Mouse (Mus musculus) hematopoietic multipotent progenitor cell, adult 10-12 weeks (in vitro differentiated cells): Measurements from ENCODE around the gene Aldh3b1. TPM values are rescaled to one million over a fixed set of nuclear protein-coding genes. Genes with fewer than 3 reads are reported as not detected.

ENCODE experiments used
- polyA plus RNA-seq: library from polyadenylated mRNA; stranded (reverse); fragments of >175 nt; gene quantifications from 2 replicates; pipeline ENCODE4 v1.2.3, GENCODE M21; 2012; ENCODE audit warnings: low replicate concordance

Gene Aldh3b1
- polyA plus RNA-seq, result 12.9 and 17.0 TPM in 2 replicates

GRCm38 (mm10) chr19:3929211-3929941, at the start of gene Aldh3b1:
Gene Aldh3b1, minus strand, starts transcription at chr19:3929808.

GRCm38 (mm10) chr19:3972229-3972628, 42.6 kb upstream of the Aldh3b1 start, which contains the start of gene Aldh3b2:
Gene Aldh3b2, plus strand, starts transcription at chr19:3972328.

GRCm38 (mm10) chr19:3958470-3958869, 28.9 kb upstream of the Aldh3b1 start, which contains the start of gene Aldh3b3:
Gene Aldh3b3, plus strand, starts transcription at chr19:3958645.

DNA sequence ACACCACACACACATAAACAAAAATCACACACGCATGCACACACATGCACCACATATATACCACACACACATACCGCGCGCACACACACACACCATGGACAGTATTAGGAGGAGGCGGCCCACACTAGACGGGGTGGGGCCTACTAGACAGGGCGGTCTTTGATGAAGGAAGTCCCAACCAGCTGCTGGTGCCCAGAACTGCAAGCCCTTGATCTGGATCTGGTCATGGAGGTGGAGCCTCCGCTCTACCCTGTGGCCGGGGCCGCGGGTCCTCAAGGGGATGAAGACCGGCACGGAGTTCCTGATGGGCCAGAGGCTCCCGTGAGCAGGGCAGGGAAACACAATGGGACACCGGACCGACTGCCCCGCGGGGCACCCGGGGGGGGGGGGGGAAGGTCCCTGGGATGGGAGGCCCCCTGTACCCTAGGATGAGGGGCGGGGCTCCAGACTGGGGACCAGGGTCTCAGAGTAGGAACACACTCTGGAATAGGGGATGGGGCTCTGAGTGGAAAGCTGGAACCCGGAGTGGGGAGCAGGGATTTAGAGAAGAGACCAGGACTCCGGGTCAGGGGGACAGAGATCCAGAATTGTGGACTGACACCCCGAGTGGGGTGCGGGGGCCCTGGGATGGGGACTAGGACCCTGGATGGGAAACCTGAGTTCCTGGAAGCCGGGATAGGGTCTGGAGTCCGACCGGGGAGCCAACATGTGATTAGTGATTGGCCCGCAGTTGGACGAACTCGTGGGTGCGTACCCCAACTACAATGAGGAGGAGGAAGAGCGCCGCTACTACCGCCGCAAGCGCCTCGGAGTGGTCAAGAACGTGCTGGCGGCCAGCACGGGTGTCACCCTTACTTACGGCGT, 5.7 kb upstream of the Aldh3b1 start, which contains the start of gene Unc93b1:
Gene Unc93b1, plus strand, starts transcription at position 155 of the 864 bp plus-strand sequence.

GRCm38 (mm10) chr19:3912337-3913204, 17.0 kb downstream of the Aldh3b1 start, which contains the start of gene Ndufs8:
Gene Ndufs8, minus strand, starts transcription at chr19:3912774.

GRCm38 (mm10) chr19:3906795-3907786, 22.5 kb downstream of the Aldh3b1 start, which contains the start of gene Tcirg1:
Gene Tcirg1, minus strand, starts transcription at chr19:3907133.

Other genes starting within 250 kb of the Aldh3b1 start
- 18.0 and 21.3 TPM in 2 replicates for gene Lrp5, start 243.2 kb downstream of the Aldh3b1 start, polyA plus RNA-seq
- 1.7 and 4.1 TPM in 2 replicates for gene 1810055G02Rik, start 221.5 kb downstream of the Aldh3b1 start, polyA plus RNA-seq
- 21.5 and 25.7 TPM in 2 replicates for gene Kmt5b, start 162.4 kb downstream of the Aldh3b1 start, polyA plus RNA-seq
- gene Chka, start 78.0 kb downstream of the Aldh3b1 start, polyA plus RNA-seq, result 10.5 and 28.9 TPM in 2 replicates
- 168 and 319 TPM in 2 replicates for gene Tcirg1, start 22.7 kb downstream of the Aldh3b1 start, polyA plus RNA-seq
- 14.4 and 178 TPM in 2 replicates for gene Ndufs8, start 17.0 kb downstream of the Aldh3b1 start, polyA plus RNA-seq
- gene Unc93b1, start 5.4 kb upstream of the Aldh3b1 start, polyA plus RNA-seq, result 560 and 780 TPM in 2 replicates
- 0.03 TPM in 1 of 2 replicates, not detected in the other for gene Aldh3b3, start 28.8 kb upstream of the Aldh3b1 start, polyA plus RNA-seq
- 0.14 and 1.1 TPM in 2 replicates for gene Aldh3b2, start 42.5 kb upstream of the Aldh3b1 start, polyA plus RNA-seq
- gene Acy3, start 56.8 kb upstream of the Aldh3b1 start, polyA plus RNA-seq, result 0.24 and 2.2 TPM in 2 replicates
- not detected in 2 replicates for gene Tbx10, start 62.9 kb upstream of the Aldh3b1 start, polyA plus RNA-seq
- gene Nudt8, start 70.8 kb upstream of the Aldh3b1 start, polyA plus RNA-seq, result 15.0 and 27.5 TPM in 2 replicates
- gene Gm49405, start 70.8 kb upstream of the Aldh3b1 start, polyA plus RNA-seq, result 6.1 and 8.0 TPM in 2 replicates
- 8.9 and 23.7 TPM in 2 replicates for gene Doc2g, start 73.5 kb upstream of the Aldh3b1 start, polyA plus RNA-seq
- 57.0 and 132 TPM in 2 replicates for gene Ndufv1, start 83.0 kb upstream of the Aldh3b1 start, polyA plus RNA-seq
- gene Gstp1, start 108.2 kb upstream of the Aldh3b1 start, polyA plus RNA-seq, result 64.6 and 210 TPM in 2 replicates
- 0.47 and 0.56 TPM in 2 replicates for gene Gstp2, start 116.2 kb upstream of the Aldh3b1 start, polyA plus RNA-seq
- 8.4 and 10.8 TPM in 2 replicates for gene Gstp3, start 129.8 kb upstream of the Aldh3b1 start, polyA plus RNA-seq
- gene Cabp2, start 151.8 kb upstream of the Aldh3b1 start, polyA plus RNA-seq, result not detected in 2 replicates
- gene Cdk2ap2, start 167.4 kb upstream of the Aldh3b1 start, polyA plus RNA-seq, result 251 and 401 TPM in 2 replicates
- gene Pitpnm1, start 170.2 kb upstream of the Aldh3b1 start, polyA plus RNA-seq, result 226 and 266 TPM in 2 replicates
- gene Aip, start 196.1 kb upstream of the Aldh3b1 start, polyA plus RNA-seq, result 166 and 283 TPM in 2 replicates
- gene Gpr152, start 210.0 kb upstream of the Aldh3b1 start, polyA plus RNA-seq, result 0.06 TPM in 1 of 2 replicates, not detected in the other
- 2.9 and 3.2 TPM in 2 replicates for gene Cabp4, start 214.2 kb upstream of the Aldh3b1 start, polyA plus RNA-seq
- gene Coro1b, start 218.8 kb upstream of the Aldh3b1 start, polyA plus RNA-seq, result 197 and 258 TPM in 2 replicates
- 1,796 and 2,730 TPM in 2 replicates for gene Ptprcap, start 223.8 kb upstream of the Aldh3b1 start, polyA plus RNA-seq
- 46.3 and 105 TPM in 2 replicates for gene Rps6kb2, start 233.5 kb upstream of the Aldh3b1 start, polyA plus RNA-seq
- gene Carns1, start 245.7 kb upstream of the Aldh3b1 start, polyA plus RNA-seq, result 40.4 and 54.0 TPM in 2 replicates